Mouse (Mus musculus) CH12.LX (cell line): ENCODE measurements around the gene Rtn1. TPM values are rescaled to one million over a fixed set of nuclear protein-coding genes. Genes with fewer than 3 reads are reported as not detected.
A peak's percentile ranks its signal among the peaks of the same experiment; 100 is the strongest.

Source experiments
- DNase-seq: peaks from one replicate; pipeline ENCODE4 v3.0.0-alpha.2; 2013; ENCODE audit errors: extremely low read depth
- H3K27ac ChIP-seq: 2 replicates; pipeline ENCODE4 v1.5.1; 2012; ENCODE audit warnings: low read depth, mild to moderate bottlenecking, control low read depth, moderate library complexity; ENCODE audit not compliant: insufficient read depth
- H3K27me3 ChIP-seq: replicated peaks from 2 replicates; pipeline ENCODE3; 2012; ENCODE audit warnings: inconsistent platforms
- H3K36me3 ChIP-seq, 2 experiments: replicated peaks in 1 of 2; 2 replicates each; pipeline versions ENCODE3 to v1.6.1; 2012; ENCODE audit warnings: inconsistent platforms in 1 of 2, low read length in 1 of 2, mild to moderate bottlenecking in 1 of 2, mixed read lengths in 1 of 2, moderate library complexity in 1 of 2; ENCODE audit not compliant: control insufficient read depth in 1 of 2, insufficient read depth in 1 of 2
- H3K4me1 ChIP-seq, 2 experiments: 2 replicates each; pipeline ENCODE4 v1.6.1; 2012; ENCODE audit warnings: inconsistent platforms in 1 of 2, moderate library complexity in 1 of 2; ENCODE audit not compliant: insufficient read depth in 2 of 2, control insufficient read depth in 1 of 2
- H3K4me2 ChIP-seq: 2 replicates; pipeline ENCODE4 v1.6.1; 2012; ENCODE audit warnings: low read depth, mild to moderate bottlenecking, control low read depth; ENCODE audit not compliant: poor library complexity, insufficient read depth, severe bottlenecking
- H3K4me3 ChIP-seq, 3 experiments: fragments of 150-350 bp in 1 of 3; sonication (generic) in 1 of 3; replicated peaks in 1 of 3; 2 replicates each; pipeline versions ENCODE3 to v1.5.1; 2011 to 2012; ENCODE audit warnings: low read depth in 2 of 3, low read length in 2 of 3, mild to moderate bottlenecking in 2 of 3, moderate library complexity in 2 of 3, control low read depth in 1 of 3, improper control_type of control experiment in 1 of 3, inconsistent platforms in 1 of 3, mixed read lengths in 1 of 3; ENCODE audit not compliant: poor library complexity in 1 of 3
- H3K79me2 ChIP-seq: replicated peaks from 2 replicates; pipeline ENCODE4 v1.6.1; 2012; ENCODE audit warnings: mild to moderate bottlenecking, moderate library complexity; ENCODE audit not compliant: control insufficient read depth, poor library complexity, insufficient read depth, severe bottlenecking; ENCODE audit errors: extremely low read depth
- H3K9ac ChIP-seq: 2 replicates; pipeline ENCODE4 v1.6.1; 2012; ENCODE audit warnings: low read depth, mild to moderate bottlenecking, control low read depth, moderate library complexity; ENCODE audit not compliant: insufficient read depth
- H3K9me3 ChIP-seq: replicated peaks from 2 replicates; pipeline ENCODE3; 2012; ENCODE audit warnings: low read length, inconsistent platforms, mixed read lengths
- BHLHE40 ChIP-seq: IDR thresholded peaks from 2 replicates; pipeline ENCODE4 v1.6.1; 2011; ENCODE audit warnings: mild to moderate bottlenecking, low read depth, low read length, improper control_type of control experiment
- CTCF ChIP-seq, 2 experiments: IDR thresholded peaks in 1 of 2; conservative IDR thresholded peaks in 1 of 2; 2 replicates each; pipeline ENCODE4 v1.5.1; 2011 to 2012; ENCODE audit warnings: low read depth in 2 of 2, low read length in 2 of 2, improper control_type of control experiment in 1 of 2, inconsistent platforms in 1 of 2, mild to moderate bottlenecking in 1 of 2, moderate library complexity in 1 of 2
- ELF1 ChIP-seq: IDR thresholded peaks from 2 replicates; pipeline ENCODE4 v1.6.1; 2014; ENCODE audit warnings: low read depth, mild to moderate bottlenecking, inconsistent platforms, low read length, improper control_type of control experiment
- EP300 ChIP-seq: IDR thresholded peaks from 2 replicates; pipeline ENCODE4 v1.6.1; 2011; ENCODE audit warnings: low read length, improper control_type of control experiment
- IRF4 ChIP-seq: IDR thresholded peaks from 2 replicates; pipeline ENCODE4 v1.6.1; 2014; ENCODE audit warnings: low read depth, mild to moderate bottlenecking, inconsistent platforms, low read length, improper control_type of control experiment
- JUND ChIP-seq: conservative IDR thresholded peaks from 2 replicates; pipeline ENCODE4 v1.6.1; 2011; ENCODE audit warnings: low read depth, low read length, improper control_type of control experiment
- MAFK ChIP-seq: IDR thresholded peaks from 2 replicates; pipeline ENCODE4 v1.6.1; 2011; ENCODE audit warnings: low read length, improper control_type of control experiment; ENCODE audit not compliant: insufficient replicate concordance
- MAZ ChIP-seq: IDR thresholded peaks from 2 replicates; pipeline ENCODE4 v1.6.1; 2012; ENCODE audit warnings: low read depth, mild to moderate bottlenecking, inconsistent platforms, low read length, improper control_type of control experiment, moderate library complexity
- MEF2A ChIP-seq: IDR thresholded peaks from 2 replicates; pipeline ENCODE4 v1.6.1; 2014; ENCODE audit warnings: low read depth, mild to moderate bottlenecking, inconsistent platforms, low read length, improper control_type of control experiment, borderline replicate concordance
- RAD21 ChIP-seq: IDR thresholded peaks from 2 replicates; pipeline ENCODE4 v1.6.1; 2011; ENCODE audit warnings: low read depth, mild to moderate bottlenecking, low read length, improper control_type of control experiment, moderate library complexity
- SIN3A ChIP-seq: IDR thresholded peaks from 2 replicates; pipeline ENCODE4 v1.6.1; 2012; ENCODE audit warnings: low read length, improper control_type of control experiment, inconsistent platforms
- TBP ChIP-seq: conservative IDR thresholded peaks from 2 replicates; pipeline ENCODE4 v1.6.1; 2011; ENCODE audit warnings: low read depth, low read length, improper control_type of control experiment
- USF1 ChIP-seq: IDR thresholded peaks from 2 replicates; pipeline ENCODE4 v1.6.1; 2014; ENCODE audit warnings: low read depth, mild to moderate bottlenecking, inconsistent platforms, low read length, improper control_type of control experiment
- ZC3H11A ChIP-seq: IDR thresholded peaks from 2 replicates; pipeline ENCODE4 v1.6.1; 2012; ENCODE audit warnings: low read depth, mild to moderate bottlenecking, inconsistent platforms, low read length, improper control_type of control experiment
- ZNF384 ChIP-seq: IDR thresholded peaks from 2 replicates; pipeline ENCODE4 v1.6.1; 2012; ENCODE audit warnings: low read depth, low read length, improper control_type of control experiment, inconsistent platforms
- dilution Hi-C: fragments of 300-500 bp; cut with MboI; formaldehyde crosslinking; loops from 2 replicates; pipeline ENCODE4 v1.14.3; 2020; ENCODE audit warnings: low sequenced_read_pairs; ENCODE audit not compliant: extremely low pct_unique_long_range_greater_than_20kb, extremely low pct_ligation_motif_present
- in situ Hi-C: fragments of 300-500 bp; cut with MboI; formaldehyde crosslinking; loops from 3 replicates; pipeline ENCODE4 v1.14.3; 2019; ENCODE audit warnings: low sequenced_read_pairs, low pct_ligation_motif_present, low pct_unique_long_range_greater_than_20kb, mixed read lengths
- polyA plus RNA-seq: library from polyadenylated mRNA; unstranded; fragments of >175 nt; gene quantifications from 2 replicates; pipeline ENCODE4 v1.2.1, GENCODE M21; 2012; ENCODE audit warnings: low read depth; ENCODE audit not compliant: insufficient read length
- total RNA-seq, 2 experiments: library from RNA; depleted of rRNA; stranded (reverse); fragments of 300-350 nt in 1 of 2; fragments of >200 nt in 1 of 2; gene quantifications; 2 replicates each; pipeline ENCODE4 v1.2.3; 2012 to 2014

Rtn1 gene
- total and polyA plus RNA-seq, 3 experiments: 0.08 to 0.17 TPM; not detected in 1

DNA sequence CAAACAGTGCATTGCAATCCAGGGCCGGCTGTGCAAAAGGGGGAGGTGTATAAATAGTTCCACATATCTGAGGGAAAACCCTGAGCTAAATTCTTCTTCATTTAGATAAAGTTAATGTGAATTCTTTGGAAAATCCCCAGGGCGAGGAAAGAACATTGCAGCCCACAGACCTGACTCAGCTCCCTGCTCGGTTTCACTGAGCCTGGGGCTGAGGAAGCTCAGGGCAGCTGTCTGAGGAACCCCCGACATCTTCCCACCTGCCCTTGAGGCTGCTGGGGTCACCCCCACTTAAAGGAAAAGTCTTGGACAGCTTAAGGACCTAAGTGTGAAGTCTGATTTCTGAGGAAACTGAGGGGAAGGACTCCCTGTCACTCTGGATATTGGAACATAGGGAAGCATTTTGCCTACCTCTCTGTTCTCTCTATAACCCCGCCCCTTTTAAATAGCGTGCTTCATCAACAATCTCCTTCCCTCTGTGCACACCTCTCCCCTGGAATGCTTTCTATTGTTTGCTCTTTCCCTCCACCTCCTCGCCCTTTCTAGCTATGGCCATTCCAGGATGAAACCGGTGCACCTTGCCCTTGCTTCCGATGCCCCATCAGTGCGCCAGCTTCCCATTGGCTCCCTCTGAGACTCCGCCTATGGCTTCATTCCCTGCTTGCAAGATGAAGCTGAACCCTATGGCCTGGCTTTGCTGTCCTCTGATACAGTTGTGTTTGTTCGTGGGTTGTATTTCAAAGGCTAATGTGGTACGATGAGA lies 15.6 kb downstream of the Rtn1 start:
- H3K4me2 ChIP-seq: no peak overlapping the region
- peaks cover 17 to 50% of the 10 kb centered on the region in 2 experiments for H3K4me1 ChIP-seq
- in situ Hi-C loops: no loop called here
- TF ChIP-seq MAZ (no peak), SIN3A (no peak), CTCF (conservative IDR thresholded peaks at IDR 0.05 in 1 of 2, IDR thresholded peaks at IDR 0.05 in 1 of 2; ENCODE audit: low read depth in 2 of 2, low read length in 2 of 2) (no peak)
- TF ChIP-seq, all 38 proteins: peak for 0
- H3K79me2 ChIP-seq: no peaks in the 10 kb centered on the region
- no peaks in the 10 kb centered on the region for H3K9me3 ChIP-seq
- H3K27ac ChIP-seq: no peak overlapping the region
- H3K9ac ChIP-seq: no peak overlapping the region
- dilution Hi-C loops: no loop called here
- no peak for DNase-seq
- no peaks in the 10 kb centered on the region for H3K36me3 ChIP-seq
- no peaks in the 10 kb centered on the region for H3K27me3 ChIP-seq
- no peak overlapping the region for H3K4me3 ChIP-seq

DNA sequence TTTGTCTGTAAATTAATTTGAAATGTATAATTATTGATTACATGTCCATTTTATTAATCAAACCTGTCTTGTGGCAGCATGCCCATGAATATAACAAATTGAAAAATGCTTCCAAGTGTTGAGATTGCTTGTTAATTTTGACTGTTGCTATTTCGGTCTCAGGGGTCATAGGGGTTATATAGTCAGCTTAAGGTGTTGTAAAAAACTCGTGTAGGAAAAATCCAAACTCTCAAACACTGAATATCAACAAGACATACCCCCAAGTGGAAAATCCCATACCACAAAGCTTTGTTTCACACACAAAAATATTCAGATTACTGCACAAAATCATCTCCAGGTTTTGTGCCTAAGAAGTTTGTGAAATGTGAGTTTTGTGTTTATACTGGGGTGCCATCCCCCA lies 18.5 kb downstream of the Rtn1 start:
- dilution Hi-C loops: no loop called here
- in situ Hi-C loops: no loop called here
- Histone ChIP-seq H3K79me2 (no peaks in the 10 kb centered on the region), H3K4me2 (no peak overlapping the region), H3K4me3 (no peak overlapping the region), H3K9ac (no peak overlapping the region), H3K36me3 (no peaks in the 10 kb centered on the region), H3K27me3 (no peaks in the 10 kb centered on the region), H3K27ac (no peak overlapping the region), H3K4me1 (peaks cover 17 to 52% of the 10 kb centered on the region in 2 experiments), H3K9me3 (no peaks in the 10 kb centered on the region)
- DNase-seq: peak; percentile 17
- TF ChIP-seq BHLHE40 (peak; percentile 45), MAFK (0 out of 2 replicates have a peak, but pooled peaks have one; percentile 11), USF1 (no peak), IRF4 (peak; percentile 33; the same call in 1 of the 2 replicates), MEF2A (peak; percentile 86), JUND (no peak), EP300 (peak; percentile 61), ELF1 (no peak), RAD21 (no peak), TBP (0 out of 2 replicates have a peak, but pooled peaks have one; percentile 45), ZNF384 (peak; percentile 55), ZC3H11A (no peak)
